Mouse (Mus musculus) lung, adult 18-20 months (tissue): ENCODE measurements around the gene Pdzd3.

Source experiments
- DNase-seq, 2 experiments: peaks; one replicate each; pipeline ENCODE4 v3.0.0; 2022; ENCODE audit warnings: mixed read lengths in 2 of 2

The Pdzd3 gene

GRCm38 (mm10) chr9:44199166-44199565 is 52.1 kb downstream of the Pdzd3 start:
- DNase-seq = no peak
